Mouse (Mus musculus): Measurements from ENCODE around the gene Lonp2. TPM values are rescaled to one million over a fixed set of nuclear protein-coding genes. Genes with fewer than 3 reads are reported as not detected.

Gene Lonp2
- polyA plus RNA-seq, 1 experiment from 2014 or later, result 72.5 TPM

GRCm38 (mm10) chr8:86734954-86735353 lies 111.1 kb downstream of the Lonp2 start:
- H3K4me3 ChIP-seq (ENCODE audit: low read length), result no peak overlapping the region
- H3K27ac ChIP-seq (ENCODE audit: low read length), result no peak overlapping the region
- no peaks in the 10 kb centered on the region for H3K27me3 ChIP-seq (replicated peaks; ENCODE audit: control insufficient read depth, insufficient read depth, low read length)
- H3K9me3 ChIP-seq (ENCODE audit: control insufficient read depth, low read length), result no peaks in the 10 kb centered on the region
- no peak overlapping the region for H3K9ac ChIP-seq (ENCODE audit: low read depth, low read length)
- ATAC-seq, result no peak
- WGBS, result 76% methylated on average over 1 of the region's 1 CpGs
- no peaks in the 10 kb centered on the region for H3K36me3 ChIP-seq (ENCODE audit: control insufficient read depth, insufficient read depth, low read length)
- H3K4me1 ChIP-seq (ENCODE audit: control insufficient read depth, insufficient read depth, low read length), result peaks cover 13% of the 10 kb centered on the region
- H3K4me2 ChIP-seq (ENCODE audit: low read depth, low read length), result no peak overlapping the region

DNA sequence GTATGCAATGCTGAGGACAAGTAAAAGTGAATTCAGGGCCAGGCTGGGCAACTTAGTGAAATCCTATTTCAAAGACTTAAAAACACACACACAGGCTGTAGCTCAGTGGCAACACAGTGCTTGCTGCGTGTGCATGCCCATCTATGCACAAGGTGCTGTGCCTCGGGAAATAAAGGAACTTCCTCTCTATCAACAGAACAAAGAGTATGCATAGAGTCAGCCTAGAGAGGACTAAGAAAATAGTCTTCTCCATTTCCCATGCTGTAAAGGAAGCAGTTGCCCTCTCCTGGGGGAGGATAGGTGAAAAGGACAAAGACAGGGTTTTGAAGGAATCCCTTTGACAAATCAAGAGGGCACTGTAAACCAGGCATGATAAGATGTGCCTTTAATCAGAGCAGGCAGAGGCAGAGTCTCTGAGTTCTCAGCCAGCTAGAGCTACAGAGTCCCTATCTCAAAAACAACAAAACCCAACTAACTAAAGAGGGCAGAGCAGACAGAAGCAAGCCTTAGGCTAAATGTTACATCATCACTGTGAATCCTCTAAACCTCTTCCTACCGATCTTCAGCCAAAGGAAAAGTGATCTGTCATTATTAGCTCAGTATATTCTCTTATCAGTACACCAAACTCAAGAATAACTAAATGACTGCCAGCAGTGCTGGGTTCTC lies 111.7 kb downstream of the Lonp2 start:
- Histone ChIP-seq H3K4me1 (ENCODE audit: control insufficient read depth, insufficient read depth, low read length) (peaks cover 9% of the 10 kb centered on the region), H3K36me3 (ENCODE audit: control insufficient read depth, insufficient read depth, low read length) (no peaks in the 10 kb centered on the region), H3K9ac (ENCODE audit: low read depth, low read length) (no peak overlapping the region), H3K27ac (ENCODE audit: low read length) (no peak overlapping the region), H3K4me3 (ENCODE audit: low read length) (no peak overlapping the region), H3K27me3 (replicated peaks; ENCODE audit: control insufficient read depth, insufficient read depth, low read length) (no peaks in the 10 kb centered on the region), H3K9me3 (ENCODE audit: control insufficient read depth, low read length) (no peaks in the 10 kb centered on the region), H3K4me2 (ENCODE audit: low read depth, low read length) (no peak overlapping the region)
- no peak; the same call in 1 of the 2 replicates for ATAC-seq
- WGBS, result 43% methylated on average over 3 of the region's 3 CpGs

DNA sequence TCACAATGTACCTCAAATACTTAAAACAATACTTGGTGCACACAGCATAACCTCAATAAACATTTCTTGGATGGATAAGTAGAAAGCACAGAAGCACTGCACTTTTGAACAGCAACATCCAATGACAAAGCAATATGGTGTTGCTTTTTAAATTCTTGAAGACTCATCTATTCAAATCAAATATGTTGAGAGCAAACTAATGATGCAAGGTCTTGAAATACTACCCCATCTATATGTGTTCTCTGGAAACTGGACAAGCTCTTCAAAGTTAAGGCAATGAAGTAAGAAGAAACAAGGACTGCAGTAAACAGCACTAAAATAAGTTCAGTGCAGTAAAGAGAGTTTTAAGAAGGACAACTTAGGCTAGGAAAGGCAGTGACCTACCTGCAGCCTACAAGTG lies 117.1 kb downstream of the Lonp2 start:
- Histone ChIP-seq H3K27ac (ENCODE audit: low read length) (no peak overlapping the region), H3K4me3 (ENCODE audit: low read length) (no peak overlapping the region), H3K36me3 (ENCODE audit: control insufficient read depth, insufficient read depth, low read length) (no peaks in the 10 kb centered on the region), H3K9me3 (ENCODE audit: control insufficient read depth, low read length) (no peaks in the 10 kb centered on the region), H3K4me1 (ENCODE audit: control insufficient read depth, insufficient read depth, low read length) (peaks cover 13% of the 10 kb centered on the region; the same call in 1 of the 2 replicates), H3K27me3 (replicated peaks; ENCODE audit: control insufficient read depth, insufficient read depth, low read length) (no peaks in the 10 kb centered on the region), H3K4me2 (ENCODE audit: low read depth, low read length) (no peak overlapping the region), H3K9ac (ENCODE audit: low read depth, low read length) (no peak overlapping the region)
- ATAC-seq, result no peak

DNA sequence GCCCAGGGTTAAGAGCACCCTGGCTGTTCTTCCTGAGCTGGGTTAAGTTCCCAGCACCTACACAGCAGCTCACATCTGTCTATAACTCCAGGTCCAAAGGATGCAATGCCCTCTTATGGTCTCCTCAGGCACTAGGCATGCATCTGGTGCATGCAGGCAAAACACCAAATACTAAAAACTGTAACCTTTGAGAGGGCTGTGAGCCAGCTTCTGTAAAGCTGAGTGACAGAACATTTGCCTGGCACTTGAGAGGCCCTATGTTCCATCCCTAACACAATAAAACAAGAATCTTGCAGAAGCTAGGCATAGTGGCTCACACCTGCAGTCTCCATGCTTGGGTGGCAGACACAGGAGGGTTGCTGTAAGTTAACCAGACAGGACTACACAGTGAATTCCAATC lies 117.8 kb downstream of the Lonp2 start:
- Histone ChIP-seq H3K36me3 (ENCODE audit: control insufficient read depth, insufficient read depth, low read length) (no peaks in the 10 kb centered on the region), H3K4me1 (ENCODE audit: control insufficient read depth, insufficient read depth, low read length) (peaks cover 14% of the 10 kb centered on the region), H3K4me2 (ENCODE audit: low read depth, low read length) (no peak overlapping the region), H3K27ac (ENCODE audit: low read length) (no peak overlapping the region), H3K9me3 (ENCODE audit: control insufficient read depth, low read length) (no peaks in the 10 kb centered on the region), H3K27me3 (replicated peaks; ENCODE audit: control insufficient read depth, insufficient read depth, low read length) (no peaks in the 10 kb centered on the region), H3K9ac (ENCODE audit: low read depth, low read length) (no peak overlapping the region), H3K4me3 (ENCODE audit: low read length) (no peak overlapping the region)
- no peak for ATAC-seq

- no peaks in the 10 kb centered on the region for H3K36me3 ChIP-seq (ENCODE audit: control insufficient read depth, insufficient read depth, low read length)
- H3K4me3 ChIP-seq (ENCODE audit: low read length), result no peak overlapping the region
- 84% methylated on average over 7 of the region's 7 CpGs for WGBS
- no peak overlapping the region for H3K4me2 ChIP-seq (ENCODE audit: low read depth, low read length)
- H3K27me3 ChIP-seq (replicated peaks; ENCODE audit: control insufficient read depth, insufficient read depth, low read length), result no peaks in the 10 kb centered on the region
- H3K27ac ChIP-seq (ENCODE audit: low read length), result no peak overlapping the region
- H3K9ac ChIP-seq (ENCODE audit: low read depth, low read length), result no peak overlapping the region
- H3K9me3 ChIP-seq (ENCODE audit: control insufficient read depth, low read length), result no peaks in the 10 kb centered on the region
- H3K4me1 ChIP-seq (ENCODE audit: control insufficient read depth, insufficient read depth, low read length), result peaks cover 18% of the 10 kb centered on the region
- no peak for ATAC-seq
Measured at GRCm38 (mm10) chr8:86742605-86743345, 118.9 kb downstream of the Lonp2 start.

- H3K4me1 ChIP-seq (ENCODE audit: control insufficient read depth, insufficient read depth, low read length), result peaks cover 18% of the 10 kb centered on the region
- no peaks in the 10 kb centered on the region for H3K9me3 ChIP-seq (ENCODE audit: control insufficient read depth, low read length)
- H3K27me3 ChIP-seq (replicated peaks; ENCODE audit: control insufficient read depth, insufficient read depth, low read length), result no peaks in the 10 kb centered on the region
- WGBS, result 10% methylated on average over 18 of the region's 18 CpGs
- peak overlapping the region; percentile 97 for H3K27ac ChIP-seq (ENCODE audit: low read length)
- H3K9ac ChIP-seq (ENCODE audit: low read depth, low read length), result peak overlapping the region; percentile 99
- H3K4me3 ChIP-seq (ENCODE audit: low read length), result peak overlapping the region; percentile 87
- H3K36me3 ChIP-seq (ENCODE audit: control insufficient read depth, insufficient read depth, low read length), result no peaks in the 10 kb centered on the region
- peak; percentile 0; the same call in 1 of the 2 replicates for ATAC-seq
- peak overlapping the region; percentile 72 for H3K4me2 ChIP-seq (ENCODE audit: low read depth, low read length)
Measured at GRCm38 (mm10) chr8:86744313-86745220, 120.7 kb downstream of the Lonp2 start.

GRCm38 (mm10) chr8:86745221-86745934 lies 121.5 kb downstream of the Lonp2 start, which contains the start of the genes Gm10638 and Siah1a:
Gene Gm10638 (plus strand): TSS chr8:86745699.
Gene Siah1a (minus strand): TSS chr8:86745934.
- Histone ChIP-seq H3K4me2 (ENCODE audit: low read depth, low read length) (peak within 1 kb of the TSS; percentile 72), H3K36me3 (ENCODE audit: control insufficient read depth, insufficient read depth, low read length) (no peaks in the 10 kb centered on the region), H3K27ac (ENCODE audit: low read length) (peak within 1 kb of the TSS; percentile 97), H3K4me3 (ENCODE audit: low read length) (peak within 1 kb of the TSS; percentile 87), H3K4me1 (ENCODE audit: control insufficient read depth, insufficient read depth, low read length) (peaks cover 18% of the 10 kb centered on the region), H3K9me3 (ENCODE audit: control insufficient read depth, low read length) (no peaks in the 10 kb centered on the region), H3K27me3 (replicated peaks; ENCODE audit: control insufficient read depth, insufficient read depth, low read length) (no peaks in the 10 kb centered on the region), H3K9ac (ENCODE audit: low read depth, low read length) (peak within 1 kb of the TSS; percentile 99)
- WGBS, result under 1% methylated on average over 63 of the region's 88 CpGs
- ATAC-seq, result peak; percentile 88

DNA sequence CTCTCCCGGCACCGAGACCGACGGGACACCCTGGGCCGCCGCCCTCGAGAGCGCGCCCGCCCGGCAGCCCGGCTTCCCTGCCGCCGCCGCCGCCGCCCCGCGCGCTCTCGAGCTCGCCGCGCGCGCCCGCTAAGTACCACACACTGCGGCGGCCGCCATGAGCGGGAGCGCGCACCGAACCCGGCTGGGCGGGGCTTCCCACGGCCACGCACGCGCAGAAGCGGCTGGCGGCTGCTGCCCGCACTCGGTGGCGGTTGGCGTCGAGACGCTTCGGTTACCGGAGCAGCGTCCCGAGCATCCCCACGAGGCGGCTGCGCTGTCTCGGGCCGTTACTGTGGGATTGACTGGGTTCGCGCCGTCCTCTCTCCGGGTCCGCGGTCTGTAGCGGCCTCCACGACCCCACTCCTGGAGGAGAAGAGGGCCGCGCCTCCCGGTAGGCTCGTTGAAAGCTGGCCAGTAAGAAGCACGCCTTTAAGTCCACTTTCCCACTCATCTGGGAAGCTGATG lies 122.1 kb downstream of the Lonp2 start:
- Histone ChIP-seq H3K4me3 (ENCODE audit: low read length) (peak overlapping the region; percentile 87), H3K36me3 (ENCODE audit: control insufficient read depth, insufficient read depth, low read length) (no peaks in the 10 kb centered on the region), H3K4me2 (ENCODE audit: low read depth, low read length) (peak overlapping the region; percentile 67), H3K9me3 (ENCODE audit: control insufficient read depth, low read length) (no peaks in the 10 kb centered on the region), H3K27me3 (replicated peaks; ENCODE audit: control insufficient read depth, insufficient read depth, low read length) (no peaks in the 10 kb centered on the region), H3K9ac (ENCODE audit: low read depth, low read length) (peak overlapping the region; percentile 99), H3K4me1 (ENCODE audit: control insufficient read depth, insufficient read depth, low read length) (peaks cover 18% of the 10 kb centered on the region), H3K27ac (ENCODE audit: low read length) (peak overlapping the region; percentile 97)
- WGBS, result under 1% methylated on average over 51 of the region's 70 CpGs
- ATAC-seq, result peak; percentile 90
